Mouse (Mus musculus) cerebellum, adult 11-12 months (tissue): Measurements from ENCODE around the gene Olfr12.

Source experiments
- DNase-seq: peaks from one replicate; pipeline ENCODE4 v3.0.0; 2022

Olfr12 gene

DNA sequence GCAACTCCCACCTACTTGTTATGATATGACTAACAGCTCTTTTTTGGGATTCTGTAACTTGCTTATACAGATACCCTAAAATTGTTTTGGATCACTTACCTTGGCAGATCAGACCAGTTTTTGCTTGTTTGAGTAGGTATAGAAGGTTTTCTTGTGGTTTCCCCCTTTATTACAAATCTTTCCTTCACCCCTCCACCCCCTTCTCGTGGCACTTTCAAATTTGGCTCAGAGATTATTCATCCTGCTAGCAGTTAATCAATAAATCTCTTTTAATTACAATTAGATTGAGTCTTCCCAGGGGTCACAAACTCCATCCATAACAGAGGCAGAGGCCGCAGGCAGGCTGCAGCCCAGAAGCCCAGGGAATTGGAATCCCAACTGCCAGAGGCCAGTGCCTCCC is at the start of gene Olfr12:
Olfr12 (plus strand) TSS at position 301 of the 400 bp plus-strand sequence.
- no peak for DNase-seq

DNA sequence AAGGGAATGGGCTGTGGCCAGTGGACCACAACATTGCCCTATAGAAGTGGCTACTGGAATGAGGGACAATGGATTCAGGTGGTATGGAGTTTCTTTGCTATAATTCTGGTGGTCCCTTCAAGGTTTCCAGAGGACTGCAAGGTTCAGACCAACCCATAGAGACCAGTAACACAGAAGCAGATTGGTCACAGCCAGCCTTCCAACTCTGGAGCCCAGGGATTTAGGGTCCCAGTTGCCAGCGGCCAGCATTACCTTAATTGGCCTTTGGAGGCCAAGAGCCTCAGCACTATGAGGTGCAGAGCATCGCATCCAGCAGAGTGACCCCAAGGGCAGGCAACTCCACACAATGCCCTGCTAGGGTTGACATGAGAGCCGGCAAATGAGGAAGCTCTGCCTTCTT is 46.6 kb upstream of the Olfr12 start, which contains the start of gene Olfr1413:
Olfr1413 (plus strand) TSS at position 301 of the 400 bp plus-strand sequence.
- DNase-seq, result no peak

GRCm38 (mm10) chr1:92585479-92585878 is 32.1 kb upstream of the Olfr12 start, which contains the start of gene Olfr1412:
Olfr1412 (plus strand) TSS chr1:92585779.
- DNase-seq, result no peak

- DNase-seq, result no peak
Measured at GRCm38 (mm10) chr1:92594111-92594510, 23.5 kb upstream of the Olfr12 start, which contains the start of gene Olfr1411. Olfr1411 (plus strand) TSS chr1:92594411.

- no peak for DNase-seq
Measured at GRCm38 (mm10) chr1:92596019-92596418, 21.6 kb upstream of the Olfr12 start.

DNA sequence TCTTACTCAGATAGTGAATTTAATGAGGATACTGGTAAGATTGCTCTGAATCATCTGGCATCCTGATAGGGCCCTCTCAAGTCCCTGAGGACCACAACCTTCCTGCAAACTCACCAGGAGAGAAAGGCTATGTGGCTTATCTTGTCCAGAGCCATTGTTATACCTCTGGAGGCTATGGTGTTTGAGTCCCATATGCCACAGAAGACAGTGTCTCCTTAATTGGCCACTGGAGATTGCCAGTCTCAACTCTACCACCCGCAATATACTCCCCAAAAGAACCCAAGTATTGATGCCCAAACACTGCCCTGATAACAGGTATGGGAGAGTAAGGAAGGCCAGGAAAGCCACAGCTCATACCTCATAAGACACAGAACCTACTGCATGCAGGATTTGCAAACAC is 12.1 kb upstream of the Olfr12 start, which contains the start of gene Olfr1410:
Olfr1410 (plus strand) TSS at position 301 of the 400 bp plus-strand sequence.
- no peak for DNase-seq

- DNase-seq, result no peak
Measured at GRCm38 (mm10) chr1:92607711-92608110, 9.9 kb upstream of the Olfr12 start.

DNA sequence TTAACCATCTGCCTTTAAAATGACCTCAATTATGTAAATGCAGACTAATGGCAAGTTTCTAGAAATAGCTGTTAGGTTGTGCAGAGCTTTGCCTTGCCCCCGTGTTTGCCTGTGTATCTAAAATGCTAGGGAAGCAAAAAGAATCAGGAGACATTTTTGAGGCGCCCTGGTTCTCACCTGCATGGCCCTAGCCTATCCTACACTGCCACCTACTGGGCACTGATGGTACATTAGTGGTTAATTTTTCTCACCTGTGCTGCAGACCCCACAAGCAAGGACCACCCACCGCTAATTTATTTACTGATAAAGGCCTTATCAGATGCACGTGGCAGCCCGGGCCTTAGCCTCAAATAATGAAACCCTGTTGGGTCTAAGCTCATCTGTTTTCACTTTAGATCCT is 6.6 kb upstream of the Olfr12 start:
- DNase-seq, result peak; percentile 34

DNA sequence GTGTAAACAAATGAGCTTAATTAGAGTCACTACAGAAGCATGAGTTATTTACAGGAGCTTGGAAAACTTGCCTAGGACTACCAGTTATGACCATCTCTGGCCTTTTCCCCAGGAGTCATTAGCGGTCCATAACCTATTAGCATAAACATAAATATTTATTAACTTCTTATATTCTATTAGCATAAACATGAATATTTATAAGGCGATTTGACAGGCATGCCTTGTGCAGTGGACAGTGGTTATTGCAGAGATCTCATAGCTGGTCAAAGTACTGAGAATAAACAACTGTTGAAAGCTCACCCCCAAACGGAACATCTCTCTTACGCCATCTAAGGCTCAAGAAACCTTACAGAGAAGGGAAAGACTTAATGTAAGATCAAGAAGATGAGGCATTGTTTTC is 4.4 kb upstream of the Olfr12 start:
- DNase-seq, result no peak

DNA sequence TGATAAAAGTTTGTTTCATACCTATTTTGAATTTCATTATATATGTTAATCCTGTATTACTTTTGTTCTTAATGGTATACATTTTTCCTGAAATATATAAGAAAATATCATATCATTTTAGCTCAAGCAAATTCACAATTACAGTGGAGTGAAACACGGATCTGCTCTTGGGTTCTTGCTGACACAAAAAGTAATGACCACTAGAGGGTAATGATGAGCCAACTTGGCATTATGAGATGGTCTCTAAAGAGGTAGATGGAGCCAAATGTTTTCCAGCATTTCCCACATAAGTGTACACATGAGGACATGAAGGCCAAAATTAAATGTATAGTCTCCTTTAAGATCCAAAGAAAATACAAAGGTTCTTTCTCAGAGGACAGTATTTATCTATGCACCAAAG is 3.1 kb upstream of the Olfr12 start:
- no peak for DNase-seq

- DNase-seq, result no peak
Measured at GRCm38 (mm10) chr1:92616046-92616445, 1.5 kb upstream of the Olfr12 start.

GRCm38 (mm10) chr1:92618360-92618759 is 772 bp downstream of the Olfr12 start:
- DNase-seq, result no peak

DNA sequence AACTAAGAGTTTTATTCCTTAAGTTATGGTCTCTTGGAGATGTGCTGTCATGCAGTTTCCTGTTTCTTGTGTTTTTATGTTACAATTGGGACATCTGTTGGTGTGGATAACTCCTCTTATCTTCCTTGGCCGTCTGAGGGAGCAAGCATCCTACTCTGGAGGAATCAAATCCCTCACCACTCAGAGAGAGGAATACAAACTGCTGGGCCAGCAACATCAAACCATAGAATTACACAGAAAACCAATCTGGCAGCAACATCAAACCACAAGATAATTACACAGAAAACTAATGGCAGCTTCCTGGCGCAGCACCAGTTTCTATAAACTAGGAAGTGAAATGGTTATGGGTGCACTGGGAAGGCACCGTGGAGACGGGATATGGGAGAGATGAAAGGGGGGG is 10.6 kb downstream of the Olfr12 start:
- DNase-seq, result no peak

DNA sequence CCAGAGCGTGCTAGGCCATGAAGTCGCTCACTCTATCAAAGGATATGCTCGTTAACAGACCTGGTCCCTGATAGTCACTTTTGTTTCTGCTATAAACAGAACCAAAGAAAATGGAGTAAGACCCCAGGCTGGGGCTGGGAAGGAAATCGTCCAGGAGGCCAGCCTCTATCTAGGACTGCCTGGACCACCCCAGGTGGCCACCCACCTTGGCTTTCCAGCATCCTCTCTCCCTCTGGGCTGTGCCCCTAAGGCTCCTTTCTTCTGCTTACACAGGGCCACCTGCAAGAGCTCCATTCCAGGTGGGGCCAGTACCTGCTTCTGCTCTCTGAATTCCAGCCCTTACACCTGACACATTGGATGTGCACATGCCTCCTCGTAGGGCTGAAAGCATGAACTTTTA is 14.6 kb downstream of the Olfr12 start:
- DNase-seq, result no peak

DNA sequence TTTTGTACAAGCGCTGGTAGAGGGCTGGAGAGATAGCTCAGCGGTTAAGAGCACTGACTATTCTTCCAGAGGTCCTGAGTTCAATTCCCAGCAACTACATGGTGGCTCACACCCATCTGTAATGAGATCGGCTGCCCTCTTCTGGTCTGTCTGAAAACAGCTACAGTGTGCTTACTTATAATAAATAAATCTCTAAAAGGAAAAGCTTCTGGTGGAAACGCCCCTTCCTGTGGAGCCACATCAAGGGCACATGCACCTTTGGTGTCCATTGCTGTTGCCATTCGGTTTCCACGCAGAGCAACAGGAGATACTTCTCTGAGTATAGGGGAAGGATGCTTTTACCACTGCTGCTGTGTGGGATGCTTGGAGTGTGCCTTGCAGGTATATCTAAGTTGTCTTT is 15.4 kb downstream of the Olfr12 start:
- DNase-seq, result no peak

DNA sequence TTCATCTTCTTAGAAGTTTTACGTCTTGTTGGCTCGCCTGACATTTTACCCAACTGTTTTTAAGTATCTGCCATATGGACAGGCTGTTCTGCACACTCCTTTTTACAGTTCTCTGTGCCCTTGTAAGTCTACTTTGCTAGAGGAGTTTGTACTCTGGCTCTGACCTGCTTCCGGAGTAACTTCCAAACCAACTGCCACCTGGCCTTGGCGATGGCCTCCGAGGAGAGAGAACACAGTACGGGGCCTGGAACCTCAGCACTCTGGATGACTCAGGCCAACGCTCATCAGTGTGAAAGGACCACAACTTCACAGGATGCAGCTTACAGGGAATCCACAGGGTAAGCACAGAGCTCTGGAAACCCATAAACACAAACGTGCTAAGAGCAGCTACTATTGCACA is 16.1 kb downstream of the Olfr12 start:
- DNase-seq, result no peak

- no peak for DNase-seq
Measured at GRCm38 (mm10) chr1:92634569-92634968, 17.0 kb downstream of the Olfr12 start.

- peak; percentile 18 for DNase-seq
Measured at GRCm38 (mm10) chr1:92634976-92635599, 17.5 kb downstream of the Olfr12 start.

GRCm38 (mm10) chr1:92636015-92636414 is 18.4 kb downstream of the Olfr12 start:
- DNase-seq, result no peak

GRCm38 (mm10) chr1:92636676-92637075 is 19.1 kb downstream of the Olfr12 start:
- DNase-seq, result no peak

GRCm38 (mm10) chr1:92637501-92638172 is 20.0 kb downstream of the Olfr12 start:
- DNase-seq, result no peak

- DNase-seq, result no peak
Measured at GRCm38 (mm10) chr1:92638181-92638580, 20.6 kb downstream of the Olfr12 start.

DNA sequence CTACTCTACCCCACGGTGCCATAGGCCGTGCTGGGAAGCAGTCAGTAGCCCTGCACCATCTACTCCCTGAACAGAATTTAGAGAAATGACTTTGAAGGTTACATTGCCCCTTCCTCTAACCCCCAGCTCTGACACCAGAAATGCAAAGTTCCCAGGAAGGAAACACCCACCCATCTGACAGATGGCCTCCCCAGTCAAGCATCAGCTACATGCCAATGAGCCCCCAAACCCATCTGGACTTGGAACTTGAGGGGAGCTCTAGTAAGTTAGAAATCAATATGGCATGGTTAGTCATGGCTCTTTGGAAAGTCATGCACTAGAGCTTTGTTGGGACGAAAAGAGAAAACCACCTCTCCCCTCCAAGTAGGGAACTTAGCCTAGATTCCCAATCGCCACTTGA is 21.1 kb downstream of the Olfr12 start:
- DNase-seq, result no peak

DNA sequence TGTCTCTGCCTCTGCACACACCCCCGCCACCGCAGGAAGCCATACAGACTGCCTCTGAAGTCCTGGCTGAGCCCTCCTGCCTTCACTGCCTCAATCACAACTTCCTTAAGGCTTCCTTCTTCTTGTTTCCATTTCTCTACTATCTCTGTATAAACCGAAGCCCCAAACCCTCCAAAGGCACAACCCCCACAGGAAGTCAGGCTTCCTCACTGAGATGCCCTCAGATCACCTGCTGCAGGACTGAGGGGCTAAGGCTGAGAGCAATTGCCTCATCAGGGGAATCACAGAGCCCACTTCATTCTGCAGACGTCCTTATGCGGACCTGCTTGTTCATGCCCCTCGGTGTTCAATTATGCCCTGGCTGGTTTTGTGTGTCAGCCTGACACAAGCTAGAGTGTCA is 22.8 kb downstream of the Olfr12 start:
- no peak for DNase-seq
